Mouse (Mus musculus) liver, embryonic 14.5 days (tissue): ENCODE measurements around the gene Ankrd63.
A peak's percentile ranks its signal among the peaks of the same experiment; 100 is the strongest.

ENCODE experiments used
- CTCF ChIP-seq: IDR thresholded peaks from 2 replicates; pipeline ENCODE4 v1.5.1; 2016; ENCODE audit warnings: antibody characterized with exemption, low read depth, control low read depth
- EP300 ChIP-seq: IDR thresholded peaks from 2 replicates; pipeline ENCODE4 v1.6.1; 2016; ENCODE audit warnings: antibody characterized with exemption, low read depth

GRCm38 (mm10) chr2:118743261-118743943 lies 39.6 kb upstream of the Ankrd63 start:
- TF ChIP-seq EP300 (no peak), CTCF (peak; percentile 87)
